Mouse (Mus musculus) erythroblast, embryonic 14.5 days (primary cell): ENCODE data around the gene Olfr766-ps1.
"Not testable (repeated sequence)": the region's sequence is repeated elsewhere in the genome, so short reads cannot be mapped to it uniquely, and the experiment has no call there.

Experiments used
- GATA1 ChIP-seq: IDR thresholded peaks from 2 replicates; pipeline ENCODE4 v1.6.1; 2012; ENCODE audit warnings: low read length, inconsistent platforms, mixed read lengths
- TAL1 ChIP-seq: IDR thresholded peaks from 3 replicates; pipeline ENCODE4 v1.6.1; 2012; ENCODE audit warnings: low read length, inconsistent platforms, mixed read lengths

DNA sequence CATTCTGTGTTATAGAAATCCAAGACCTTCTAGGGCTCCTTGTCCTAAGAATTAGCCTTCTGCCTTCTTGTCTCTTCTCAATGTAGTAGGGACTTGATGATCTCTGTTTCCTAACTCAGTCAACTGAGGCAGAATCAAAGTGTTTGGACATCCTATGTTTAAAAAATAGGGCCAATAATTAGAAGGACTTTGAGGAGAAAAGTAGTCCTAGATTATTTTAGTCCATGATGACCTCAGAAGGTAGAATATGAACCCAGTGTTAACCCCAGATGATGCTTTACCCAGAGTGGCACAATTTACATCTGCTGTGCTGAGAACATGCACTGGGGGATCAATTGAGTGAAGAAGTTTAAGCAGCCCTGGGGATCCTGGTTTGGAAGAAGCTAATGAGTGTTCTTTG, 18.9 kb downstream of the Olfr766-ps1 start, which contains the start of gene Olfr765:
- not testable (repeated sequence) for TF ChIP-seq GATA1, TAL1
